In genomic region chr2:181519201-181519600, GRCm38 (mm10) we compare ENCODE assay signal across 8 mouse cellular contexts. TPM values are rescaled to one million over a fixed set of nuclear protein-coding genes. Genes with fewer than 3 reads are reported as not detected.
DNase-seq lines count a peak whose midpoint lies in the region; ATAC-seq and TF ChIP-seq lines count a peak whose summit lies in the region.

No protein-coding gene starts in this region.

- in situ Hi-C loops in ES-E14 (cut with MboI; ENCODE audit: low sequenced_read_pairs in 2 of 2, unreplicated experiment in 2 of 2), result no loop called here

- H3K27me3 ChIP-seq in erythroblast, embryonic 14.5 days (ENCODE audit: control insufficient read depth), result no peaks in the 10 kb centered on the region
- H3K27me3 ChIP-seq in heart, postnatal 0 days (ENCODE audit: control insufficient read depth, insufficient read depth, low read length), result no peaks in the 10 kb centered on the region
- no peaks in the 10 kb centered on the region for H3K27me3 ChIP-seq in midbrain, embryonic 10.5 days (ENCODE audit: low read depth, poor library complexity, severe bottlenecking)
- no peaks in the 10 kb centered on the region for H3K27me3 ChIP-seq in thymus, adult 2 months (ENCODE audit: control insufficient read depth, insufficient read depth, low read length)

- H3K36me3 ChIP-seq in erythroblast, embryonic 14.5 days (ENCODE audit: control insufficient read depth), result peaks cover 62% of the 10 kb centered on the region
- peaks cover 17% of the 10 kb centered on the region for H3K36me3 ChIP-seq in ES-E14 (ENCODE audit: control insufficient read depth, insufficient read depth, low read length, poor library complexity, severe bottlenecking)
- H3K36me3 ChIP-seq in heart, postnatal 0 days (replicated peaks; ENCODE audit: control insufficient read depth, insufficient read depth, low read length), result peaks cover 34% of the 10 kb centered on the region
- H3K36me3 ChIP-seq in midbrain, embryonic 10.5 days, result peaks cover 51% of the 10 kb centered on the region
- H3K36me3 ChIP-seq in thymus, adult 2 months (ENCODE audit: control insufficient read depth, insufficient read depth, low read length), result peaks cover 8% of the 10 kb centered on the region

- TF ChIP-seq EP300 in heart, postnatal 0 days (IDR thresholded peaks at IDR 0.05; ENCODE audit: low read depth), result no peak

- H3K4me1 ChIP-seq in erythroblast, embryonic 14.5 days (ENCODE audit: control insufficient read depth), result peaks cover 44% of the 10 kb centered on the region
- H3K4me1 ChIP-seq in ES-E14 (ENCODE audit: control insufficient read depth in 2 of 2, insufficient read depth in 2 of 2, low read length in 2 of 2, poor library complexity in 1 of 2), result peaks cover 5 to 7% of the 10 kb centered on the region in 2 experiments; a peak in 2 of 4 replicates
- peaks cover 24% of the 10 kb centered on the region for H3K4me1 ChIP-seq in heart, postnatal 0 days (ENCODE audit: control insufficient read depth, insufficient read depth)
- peaks cover 28% of the 10 kb centered on the region for H3K4me1 ChIP-seq in midbrain, embryonic 10.5 days
- H3K4me1 ChIP-seq in thymus, adult 2 months (replicated peaks; ENCODE audit: control insufficient read depth, insufficient read depth, low read length), result peaks cover 6% of the 10 kb centered on the region

- peak overlapping the region; percentile 76; the same call in 1 of the 2 replicates for H3K27ac ChIP-seq in ES-E14 (ENCODE audit: insufficient read depth, low read depth, low read length, poor library complexity, severe bottlenecking)
- peak overlapping the region; percentile 99 for H3K27ac ChIP-seq in heart, postnatal 0 days (ENCODE audit: low read depth)
- H3K27ac ChIP-seq in midbrain, embryonic 10.5 days (replicated peaks), result peak overlapping the region; percentile 97
- H3K27ac ChIP-seq in thymus, adult 2 months (ENCODE audit: control insufficient read depth, insufficient read depth, low read length), result no peak overlapping the region

- TF ChIP-seq CTCF in heart, postnatal 0 days (IDR thresholded peaks at IDR 0.05; ENCODE audit: low read depth), result no peak
- TF ChIP-seq CTCF in thymus, adult 2 months (IDR thresholded peaks at IDR 0.05; ENCODE audit: borderline replicate concordance, control insufficient read depth, extremely low read depth, insufficient read depth, low read length, poor library complexity), result no peak

- no peak for TF ChIP-seq POLR2A in thymus, adult 2 months (IDR thresholded peaks at IDR 0.05; ENCODE audit: control insufficient read depth, extremely low read depth, insufficient read depth, low read length, poor library complexity)

- no peak for DNase-seq in ES-E14 (ENCODE audit: low read depth, low spot score)
- no peak for DNase-seq in heart, postnatal 0 days (ENCODE audit: low spot score)
- DNase-seq in midbrain, embryonic 10.5 days (ENCODE audit: low spot score), result no peak
- DNase-seq in cerebellum, postnatal 36 days, result no peak
- no peak for DNase-seq in thymus, adult 2 months

- ATAC-seq in erythroblast, adult 5-6 weeks (replicated peaks; ENCODE audit: low FRiP score, poor library complexity, severe bottlenecking), result no peak
- ATAC-seq in heart, postnatal 0 days (ENCODE audit: insufficient read depth, low read depth), result no peak
- no peak for ATAC-seq in cerebellum, adult (ENCODE audit: insufficient number of reproducible peaks, low FRiP score, low TSS enrichment)

- peak overlapping the region; percentile 95 for H3K4me3 ChIP-seq in erythroblast, embryonic 14.5 days (replicated peaks)
- peak overlapping the region; percentile 86 to 96 for H3K4me3 ChIP-seq in ES-E14 (ENCODE audit: insufficient read depth in 1 of 2, low read depth in 1 of 2, low read length in 2 of 2, poor library complexity in 1 of 2, severe bottlenecking in 1 of 2)
- peak overlapping the region; percentile 98 for H3K4me3 ChIP-seq in heart, postnatal 0 days (ENCODE audit: low read depth, low read length)
- H3K4me3 ChIP-seq in midbrain, embryonic 10.5 days, result peak overlapping the region; percentile 98
- no peak overlapping the region for H3K4me3 ChIP-seq in thymus, adult 2 months (ENCODE audit: control insufficient read depth, insufficient read depth, low read length)

- H3K4me2 ChIP-seq in heart, postnatal 0 days (ENCODE audit: low read depth, low read length), result peak overlapping the region; percentile 79

- no peaks in the 10 kb centered on the region for H3K9me3 ChIP-seq in erythroblast, embryonic 14.5 days (ENCODE audit: control insufficient read depth, low read length)
- no peaks in the 10 kb centered on the region for H3K9me3 ChIP-seq in ES-E14 (ENCODE audit: control insufficient read depth, insufficient read depth, low read depth, low read length)
- H3K9me3 ChIP-seq in heart, postnatal 0 days (replicated peaks; ENCODE audit: control insufficient read depth, low read length), result no peaks in the 10 kb centered on the region
- H3K9me3 ChIP-seq in midbrain, embryonic 10.5 days (replicated peaks), result no peaks in the 10 kb centered on the region

- 75% methylated on average over 3 of the region's 3 CpGs for WGBS in heart, postnatal 0 days
- WGBS in midbrain, embryonic 10.5 days, result 84% methylated on average over 3 of the region's 3 CpGs
- 98% methylated on average over 3 of the region's 3 CpGs for WGBS in thymus, adult 2 months

- H3K9ac ChIP-seq in ES-E14 (ENCODE audit: insufficient read depth, low read depth, low read length, poor library complexity, severe bottlenecking), result peak overlapping the region; percentile 51; the same call in 1 of the 2 replicates
- H3K9ac ChIP-seq in heart, postnatal 0 days (replicated peaks; ENCODE audit: low read depth, low read length), result peak overlapping the region; percentile 95

TF ChIP-seq in ES-E14, 5 proteins besides CTCF, POLR2A, EP300 and RAD21:
- no peak for TF ChIP-seq ZNF384 (IDR thresholded peaks at IDR 0.05; ENCODE audit: low read depth, low read length)
- TF ChIP-seq ZC3H11A (IDR thresholded peaks at IDR 0.05; ENCODE audit: borderline replicate concordance, low read depth, low read length), result no peak
- no peak for TF ChIP-seq MAFK (IDR thresholded peaks at IDR 0.05; ENCODE audit: insufficient read depth, low read depth, low read length)
- no peak for TF ChIP-seq CHD2 (IDR thresholded peaks at IDR 0.05; ENCODE audit: low read depth, low read length)
- no peak for TF ChIP-seq HCFC1 (IDR thresholded peaks at IDR 0.05; ENCODE audit: borderline replicate concordance, insufficient read depth, low read length)
TF ChIP-seq in ES-E14: peak in this region for 0.

RNA-seq across cellular contexts. Expression of gene Dnajc5, which starts 1.1 kb away (rescaled TPM):
- polyA plus RNA-seq in erythroblast, embryonic 14.5 days (2012), result 0.84 and 0.93 TPM in 2 replicates
- total RNA-seq in erythroblast, adult 5-6 weeks (2015; ENCODE audit: low replicate concordance), result 8.2 and 17.1 TPM in 2 replicates
- 12.7 and 14.8 TPM in 2 replicates for total RNA-seq in erythroblast, adult 5-6 weeks (2017; ENCODE audit: low replicate concordance)
- total RNA-seq in ES-E14 (2012; rRNA removed), result 67.2 and 87.6 TPM in 2 replicates
- total RNA-seq in heart, postnatal 0 days (2014; rRNA removed; ENCODE audit: low replicate concordance), result 146 and 190 TPM in 2 replicates
- 60.0 and 72.6 TPM in 2 replicates for polyA plus RNA-seq in heart, postnatal 0 days (2015; fragmentation: Nextera tagmentation; extraction: Ambion mirVana)
- 95.6 and 110 TPM in 2 replicates for polyA plus RNA-seq in midbrain, embryonic 10.5 days (2016; fragmentation: Nextera tagmentation; extraction: Ambion mirVana)
- polyA plus RNA-seq in thymus, adult 2 months (2012; rRNA removed), result 140 and 146 TPM in 2 replicates

RNA-seq across cellular contexts. Expression of gene Tpd52l2, which starts 22.3 kb away (rescaled TPM):
- 4.5 and 5.4 TPM in 2 replicates for polyA plus RNA-seq in erythroblast, embryonic 14.5 days (2012)
- 21.3 and 27.5 TPM in 2 replicates for total RNA-seq in erythroblast, adult 5-6 weeks (2015; ENCODE audit: low replicate concordance)
- 25.3 and 41.0 TPM in 2 replicates for total RNA-seq in erythroblast, adult 5-6 weeks (2017; ENCODE audit: low replicate concordance)
- total RNA-seq in ES-E14 (2012; rRNA removed), result 111 TPM in 2 replicates
- total RNA-seq in heart, postnatal 0 days (2014; rRNA removed; ENCODE audit: low replicate concordance), result 58.2 and 82.3 TPM in 2 replicates
- polyA plus RNA-seq in heart, postnatal 0 days (2015; fragmentation: Nextera tagmentation; extraction: Ambion mirVana), result 101 and 103 TPM in 2 replicates
- polyA plus RNA-seq in midbrain, embryonic 10.5 days (2016; fragmentation: Nextera tagmentation; extraction: Ambion mirVana), result 164 and 167 TPM in 2 replicates
- polyA plus RNA-seq in thymus, adult 2 months (2012; rRNA removed), result 54.2 and 54.7 TPM in 2 replicates

RNA-seq across cellular contexts. Expression of gene Abhd16b, which starts 26.2 kb away (rescaled TPM):
- not detected in 2 replicates for polyA plus RNA-seq in erythroblast, embryonic 14.5 days (2012)
- total RNA-seq in erythroblast, adult 5-6 weeks (2015; ENCODE audit: low replicate concordance), result not detected in 2 replicates
- not detected in 2 replicates for total RNA-seq in erythroblast, adult 5-6 weeks (2017; ENCODE audit: low replicate concordance)
- 0.36 and 0.53 TPM in 2 replicates for total RNA-seq in ES-E14 (2012; rRNA removed)
- not detected in 2 replicates for total RNA-seq in heart, postnatal 0 days (2014; rRNA removed; ENCODE audit: low replicate concordance)
- 0.16 TPM in 1 of 2 replicates, not detected in the other for polyA plus RNA-seq in heart, postnatal 0 days (2015; fragmentation: Nextera tagmentation; extraction: Ambion mirVana)
- 0.07 TPM in 1 of 2 replicates, not detected in the other for polyA plus RNA-seq in midbrain, embryonic 10.5 days (2016; fragmentation: Nextera tagmentation; extraction: Ambion mirVana)
- polyA plus RNA-seq in thymus, adult 2 months (2012; rRNA removed), result 0.13 and 0.16 TPM in 2 replicates

RNA-seq across cellular contexts. Expression of gene Zbtb46, which starts 60.0 kb away (rescaled TPM):
- polyA plus RNA-seq in erythroblast, embryonic 14.5 days (2012), result 0.23 and 0.26 TPM in 2 replicates
- total RNA-seq in erythroblast, adult 5-6 weeks (2015; ENCODE audit: low replicate concordance), result 1.9 and 2.9 TPM in 2 replicates
- 5.4 and 6.2 TPM in 2 replicates for total RNA-seq in erythroblast, adult 5-6 weeks (2017; ENCODE audit: low replicate concordance)
- 4.4 and 5.1 TPM in 2 replicates for total RNA-seq in ES-E14 (2012; rRNA removed)
- 13.3 and 18.4 TPM in 2 replicates for total RNA-seq in heart, postnatal 0 days (2014; rRNA removed; ENCODE audit: low replicate concordance)
- 6.7 and 7.5 TPM in 2 replicates for polyA plus RNA-seq in heart, postnatal 0 days (2015; fragmentation: Nextera tagmentation; extraction: Ambion mirVana)
- 16.8 and 19.0 TPM in 2 replicates for polyA plus RNA-seq in midbrain, embryonic 10.5 days (2016; fragmentation: Nextera tagmentation; extraction: Ambion mirVana)
- polyA plus RNA-seq in thymus, adult 2 months (2012; rRNA removed), result 4.8 and 5.3 TPM in 2 replicates

Comparison
In these comparisons a context has a peak if more than half of its experiments do, and no peak if none do; other contexts are left out.
1. RNA of gene Dnajc5, which starts 1.1 kb away (polyA plus RNA-seq): 140 to 146 TPM in thymus, adult 2 months, 95.6 to 110 TPM in midbrain, embryonic 10.5 days and 60.0 to 72.6 TPM in heart, postnatal 0 days; 0.84 to 0.93 TPM in erythroblast, embryonic 14.5 days; every median in the first group is over 10 times any median in the second.